Mouse (Mus musculus): ENCODE measurements around the gene Kcnd3.

DNA sequence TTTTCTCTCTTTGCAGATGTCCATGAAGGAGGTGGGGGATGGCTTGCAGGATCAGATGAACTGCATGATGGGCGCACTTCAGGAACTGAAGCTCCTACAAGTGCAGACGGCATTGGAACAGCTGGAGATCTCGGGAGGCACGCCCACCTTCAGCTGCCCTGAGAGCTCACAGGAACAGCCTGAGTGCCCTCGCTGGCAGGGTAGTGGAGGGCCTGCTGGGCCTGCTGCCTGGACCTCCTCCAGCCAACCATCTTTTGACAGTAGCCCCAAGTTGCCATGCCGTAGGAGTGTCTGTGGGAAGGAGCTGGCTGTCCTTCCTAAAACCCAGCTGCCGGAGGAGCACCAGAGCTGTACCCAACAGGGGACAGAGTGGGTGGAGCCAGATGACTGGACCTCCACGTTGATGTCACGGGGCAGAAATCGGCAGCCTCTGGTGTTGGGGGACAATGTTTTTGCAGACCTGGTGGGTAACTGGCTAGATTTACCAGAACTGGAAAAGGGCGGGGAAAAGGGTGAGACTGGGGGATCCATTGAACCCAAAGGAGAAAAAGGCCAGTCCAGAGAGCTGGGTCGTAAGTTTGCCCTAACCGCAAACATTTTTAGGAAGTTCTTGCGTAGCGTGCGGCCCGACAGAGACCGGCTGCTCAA, 264.3 kb downstream of the Kcnd3 start:
- TF ChIP-seq TAL1 (IDR thresholded peaks at IDR 0.05; ENCODE audit: low read length) (no peak), GATA1 (IDR thresholded peaks at IDR 0.05; ENCODE audit: low read length) (no peak)

Measured in erythroblast, embryonic 14.5 days (primary cell).